Mouse (Mus musculus): ENCODE results near the gene Tmem217.

DNA sequence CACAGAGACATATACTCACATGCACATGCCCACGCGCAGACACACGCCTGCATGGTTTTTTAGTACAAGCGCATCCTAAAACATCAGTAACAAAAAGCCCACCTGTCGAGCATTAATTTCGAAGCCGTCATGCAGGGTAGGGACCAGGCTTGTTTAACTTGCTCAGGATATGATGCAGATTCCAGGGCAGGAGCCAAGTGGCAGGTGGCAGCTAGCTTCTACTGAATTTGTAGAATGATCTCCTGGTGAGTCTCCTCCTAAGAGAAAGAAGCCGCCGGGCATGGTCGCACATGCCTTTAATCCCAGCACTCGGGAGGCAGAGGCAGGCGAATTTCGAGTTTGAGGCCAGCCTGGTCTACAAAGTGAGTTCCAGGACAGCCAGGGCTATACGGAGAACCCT is 46.9 kb upstream of the Tmem217 start:
- TF ChIP-seq ELF1 (IDR thresholded peaks at IDR 0.05; ENCODE audit: low read depth, low read length), result no peak
- no peak for TF ChIP-seq POLR2A (IDR thresholded peaks at IDR 0.05; ENCODE audit: low read depth, low read length)
- TF ChIP-seq USF1 (IDR thresholded peaks at IDR 0.05; ENCODE audit: low read depth, low read length), result no peak
- no peak for TF ChIP-seq CTCF (conservative IDR thresholded peaks at IDR 0.05 in 1 of 2, IDR thresholded peaks at IDR 0.05 in 1 of 2; ENCODE audit: low read depth in 2 of 2, low read length in 2 of 2)
- TF ChIP-seq ZC3H11A (IDR thresholded peaks at IDR 0.05; ENCODE audit: low read depth, low read length), result no peak
- TF ChIP-seq HCFC1 (IDR thresholded peaks at IDR 0.05; ENCODE audit: low read depth, low read length), result no peak
- TF ChIP-seq RCOR1 (conservative IDR thresholded peaks at IDR 0.05; ENCODE audit: low read depth, low read length), result no peak
- TF ChIP-seq MXI1 (IDR thresholded peaks at IDR 0.05; ENCODE audit: low read depth, low read length), result no peak
- TF ChIP-seq EP300 (IDR thresholded peaks at IDR 0.05; ENCODE audit: low read length), result no peak

Data from CH12.LX (cell line).